Mouse (Mus musculus) heart, embryonic 11.5 days (tissue): ENCODE measurements at regions not wholly inside any gene's neighbourhood (a gene's known extent, or its start where the extent isn't known, plus 50 kb on each side); places are given as distances from the start of the nearest gene placed in this dataset.

Experiments
- ATAC-seq: fragments of 200-750 bp; cut with Nextera tagmentation; replicated peaks from 2 replicates; pipeline ENCODE4 v1.8.0; 2017; ENCODE audit warnings: moderate library complexity; ENCODE audit not compliant: insufficient number of reproducible peaks, low FRiP score, low TSS enrichment
- H3K27ac ChIP-seq: fragments of 300-500 bp; sonication (generic); 2 replicates; pipeline ENCODE4 v1.5.1; 2014; ENCODE audit warnings: mild to moderate bottlenecking, low read depth, low read length
- H3K27me3 ChIP-seq: fragments of 300-500 bp; sonication (generic); 2 replicates; pipeline ENCODE4 v1.6.1; 2014; ENCODE audit warnings: mild to moderate bottlenecking, low read length, mixed read lengths; ENCODE audit not compliant: control insufficient read depth, insufficient read depth
- H3K36me3 ChIP-seq: fragments of 300-500 bp; sonication (generic); 2 replicates; pipeline ENCODE4 v1.6.1; 2014; ENCODE audit warnings: mild to moderate bottlenecking, low read length, moderate library complexity, mixed read lengths; ENCODE audit not compliant: control insufficient read depth, insufficient read depth
- H3K4me1 ChIP-seq: fragments of 300-500 bp; sonication (generic); 2 replicates; pipeline ENCODE4 v1.6.1; 2014; ENCODE audit warnings: low read length; ENCODE audit not compliant: control insufficient read depth, insufficient read depth
- H3K4me2 ChIP-seq: fragments of 300-500 bp; sonication (generic); 2 replicates; pipeline ENCODE4 v1.6.1; 2014; ENCODE audit warnings: mild to moderate bottlenecking, moderate library complexity
- H3K4me3 ChIP-seq: fragments of 300-500 bp; sonication (generic); 2 replicates; pipeline ENCODE4 v1.5.1; 2014; ENCODE audit warnings: low read depth, low read length
- H3K9ac ChIP-seq: fragments of 300-500 bp; sonication (generic); 2 replicates; pipeline ENCODE4 v1.6.1; 2014; ENCODE audit warnings: mild to moderate bottlenecking, low read depth, low read length, moderate library complexity
- H3K9me3 ChIP-seq: fragments of 300-500 bp; sonication (generic); replicated peaks from 2 replicates; pipeline ENCODE4 v1.6.1; 2016; ENCODE audit warnings: low read length; ENCODE audit not compliant: control insufficient read depth
- WGBS: fragments of 180-500 bp; shearing (Covaris S2); extraction: QIAGEN DNeasy Blood & Tissue Kit; methylation state at CpG from one replicate; pipeline ENCODE4 v1.1.7; 2014; ENCODE audit not compliant: insufficient replicate concordance; 5-methylcytosine and 5-hydroxymethylcytosine counted together

DNA sequence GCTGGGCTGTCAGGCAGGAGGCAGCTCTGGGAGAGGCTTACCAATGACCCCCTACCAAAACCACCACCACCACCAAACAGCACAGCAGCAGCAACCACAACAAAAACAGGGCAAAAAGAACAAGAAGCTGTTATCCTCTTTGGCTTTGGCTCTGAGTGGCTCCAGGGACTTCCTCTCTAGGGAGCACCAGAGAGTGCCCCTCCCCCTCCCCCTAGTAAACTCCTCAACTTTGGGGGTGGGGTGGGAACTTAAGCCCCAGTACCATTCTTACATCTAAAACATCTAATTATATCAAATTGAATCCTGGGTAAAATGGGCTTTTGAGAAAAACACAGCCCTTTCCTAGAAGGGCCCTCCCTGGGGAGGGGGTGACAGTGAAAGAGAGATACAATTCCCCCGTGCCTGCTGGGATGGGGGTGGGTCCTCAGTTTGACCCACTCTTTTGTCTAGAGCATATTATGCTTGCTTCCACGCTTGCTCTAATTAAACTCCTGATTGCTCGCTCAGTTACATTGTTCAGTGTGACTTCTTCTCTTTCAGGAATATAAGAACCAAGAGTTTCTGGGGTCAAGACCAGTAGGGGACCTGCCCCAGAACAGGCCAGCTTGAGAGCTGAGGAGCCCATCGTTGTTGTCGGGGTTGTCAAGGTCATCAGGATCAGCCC lies 443.4 kb downstream of the Fam19a5 start:
- Histone ChIP-seq H3K9me3 (no peaks in the 10 kb centered on the region), H3K36me3 (no peaks in the 10 kb centered on the region), H3K4me1 (0 out of 2 replicates have a peak, but pooled peaks cover 6% of the 10 kb centered on the region), H3K4me2 (no peak overlapping the region), H3K27ac (no peak overlapping the region), H3K27me3 (no peaks in the 10 kb centered on the region), H3K9ac (no peak overlapping the region), H3K4me3 (no peak overlapping the region)
- ATAC-seq = no peak
- 33% methylated on average over 5 of the region's 5 CpGs for WGBS

DNA sequence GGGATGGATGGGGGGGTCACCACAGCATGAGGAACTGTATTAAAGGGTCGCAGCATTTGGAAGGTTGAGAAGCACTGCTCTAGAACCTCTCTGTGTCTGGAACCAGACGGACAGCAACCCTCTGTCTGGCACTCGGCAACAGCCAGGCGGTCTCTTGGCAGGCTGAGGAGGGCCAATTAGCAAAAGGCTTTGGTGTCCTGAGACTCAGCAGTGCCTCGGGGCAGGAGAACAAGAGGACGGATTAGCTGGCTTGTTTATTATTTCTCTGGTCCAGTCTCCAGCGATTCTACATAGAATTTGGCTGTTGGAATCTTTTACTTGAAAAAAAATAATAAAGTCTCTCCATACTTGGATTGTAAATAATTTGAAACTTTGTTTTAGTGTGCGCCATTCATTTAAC lies 450.4 kb downstream of the Fam19a5 start:
- WGBS = 66% methylated on average over 8 of the region's 8 CpGs
- H3K4me1 ChIP-seq = no peaks in the 10 kb centered on the region
- H3K36me3 ChIP-seq = no peaks in the 10 kb centered on the region
- no peaks in the 10 kb centered on the region; the same call in 1 of the 2 replicates for H3K27me3 ChIP-seq
- H3K4me3 ChIP-seq = no peak overlapping the region
- no peak overlapping the region for H3K4me2 ChIP-seq
- no peak for ATAC-seq
- no peak overlapping the region for H3K9ac ChIP-seq
- no peak overlapping the region for H3K27ac ChIP-seq
- H3K9me3 ChIP-seq = no peaks in the 10 kb centered on the region

DNA sequence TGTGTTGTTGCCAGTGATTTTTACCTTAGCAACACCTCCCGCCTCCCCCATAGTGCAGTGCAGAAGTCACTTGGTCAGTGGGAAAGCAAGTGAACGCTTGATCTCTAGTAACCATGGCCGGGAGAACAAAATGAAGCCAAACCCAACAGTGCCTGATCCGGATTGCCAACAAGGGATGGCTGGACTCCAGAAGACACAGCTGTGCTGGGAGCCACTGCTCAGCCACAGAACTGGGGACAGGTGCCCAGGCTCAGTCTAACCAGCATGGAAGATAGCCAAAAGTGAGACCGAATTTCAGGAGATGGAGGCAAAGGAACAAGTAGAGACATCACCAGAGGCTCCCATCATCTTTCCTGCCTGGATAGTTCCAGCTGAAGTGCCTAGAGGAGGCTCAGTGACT lies 473.0 kb downstream of the Fam19a5 start:
- Histone ChIP-seq H3K9ac (no peak overlapping the region), H3K36me3 (no peaks in the 10 kb centered on the region), H3K4me3 (no peak overlapping the region), H3K27ac (no peak overlapping the region), H3K27me3 (0 out of 2 replicates have a peak, but pooled peaks cover 3% of the 10 kb centered on the region), H3K4me1 (no peaks in the 10 kb centered on the region), H3K9me3 (0 out of 2 replicates have a peak, but pooled peaks cover 3% of the 10 kb centered on the region), H3K4me2 (no peak overlapping the region)
- WGBS = 85% methylated on average over 5 of the region's 5 CpGs
- no peak for ATAC-seq

DNA sequence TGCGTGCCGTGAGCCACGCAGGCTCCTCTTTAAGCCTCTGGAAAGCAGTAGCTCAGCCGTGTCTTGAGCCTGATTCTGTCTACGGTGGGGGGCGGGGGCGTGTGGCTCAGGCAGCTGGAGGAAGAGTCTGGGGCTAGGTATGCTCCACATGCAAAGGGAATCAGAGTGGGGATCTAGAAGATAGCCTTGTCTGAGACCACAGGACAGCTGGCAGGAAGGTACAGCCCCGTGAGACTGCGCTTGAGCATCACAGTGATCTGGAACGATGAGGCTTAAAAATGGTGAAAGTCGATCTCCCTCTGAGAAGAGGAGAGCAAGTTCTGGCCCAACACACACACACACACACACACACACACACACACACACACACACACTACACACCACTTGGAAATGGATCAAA lies 488.7 kb downstream of the Fam19a5 start:
- Histone ChIP-seq H3K27me3 (peaks cover 27% of the 10 kb centered on the region), H3K36me3 (no peaks in the 10 kb centered on the region), H3K4me2 (no peak overlapping the region), H3K9me3 (no peaks in the 10 kb centered on the region), H3K4me1 (no peaks in the 10 kb centered on the region), H3K4me3 (no peak overlapping the region), H3K27ac (no peak overlapping the region), H3K9ac (no peak overlapping the region)
- WGBS = 85% methylated on average over 11 of the region's 11 CpGs
- no peak for ATAC-seq

DNA sequence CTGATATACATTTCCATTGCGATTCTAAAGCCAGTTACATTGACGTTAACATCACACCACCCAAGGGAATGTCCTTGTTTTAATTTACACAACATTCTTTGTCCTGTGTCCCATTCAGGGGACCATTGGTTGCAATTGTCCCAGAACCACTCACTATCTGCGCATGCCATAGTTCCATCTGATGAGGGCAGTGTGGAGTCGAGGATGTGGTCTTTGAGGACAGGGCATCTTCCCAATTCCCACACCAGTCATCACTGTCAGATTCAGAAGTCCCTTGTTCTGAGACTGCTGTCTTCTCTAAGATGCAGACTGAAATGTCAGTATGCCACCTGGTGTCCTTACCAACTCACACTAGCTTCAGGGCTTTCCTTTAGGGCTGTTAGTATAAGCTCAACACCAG lies 489.6 kb downstream of the Fam19a5 start:
- Histone ChIP-seq H3K9me3 (no peaks in the 10 kb centered on the region), H3K36me3 (no peaks in the 10 kb centered on the region), H3K9ac (no peak overlapping the region), H3K27me3 (peaks cover 24% of the 10 kb centered on the region), H3K4me3 (no peak overlapping the region), H3K4me1 (no peaks in the 10 kb centered on the region), H3K27ac (no peak overlapping the region), H3K4me2 (no peak overlapping the region)
- no peak for ATAC-seq
- 70% methylated on average over 4 of the region's 4 CpGs for WGBS

DNA sequence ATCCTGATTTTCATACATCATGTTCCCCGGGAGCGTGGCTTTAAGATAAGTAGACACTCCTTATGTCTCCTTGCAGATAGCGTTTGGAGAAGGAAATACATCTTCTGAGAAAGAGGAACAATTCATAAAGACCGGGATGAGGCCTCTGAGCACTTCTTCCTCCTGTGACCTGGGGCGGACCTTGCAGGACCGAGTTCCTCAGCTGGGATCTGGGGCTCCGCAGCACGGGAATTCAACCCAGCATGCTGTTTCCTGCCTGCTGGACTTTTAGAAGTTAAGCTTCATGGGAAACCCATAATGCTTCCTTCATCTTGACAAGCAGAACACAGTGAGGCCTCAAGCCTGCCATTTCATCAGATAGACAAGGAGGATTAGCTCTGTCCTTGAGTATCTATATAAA lies 491.4 kb downstream of the Fam19a5 start:
- Histone ChIP-seq H3K27ac (no peak overlapping the region), H3K4me1 (no peaks in the 10 kb centered on the region), H3K4me3 (no peak overlapping the region), H3K27me3 (peaks cover 14% of the 10 kb centered on the region), H3K4me2 (no peak overlapping the region), H3K36me3 (no peaks in the 10 kb centered on the region), H3K9me3 (no peaks in the 10 kb centered on the region), H3K9ac (no peak overlapping the region)
- WGBS = 65% methylated on average over 8 of the region's 8 CpGs
- no peak for ATAC-seq

DNA sequence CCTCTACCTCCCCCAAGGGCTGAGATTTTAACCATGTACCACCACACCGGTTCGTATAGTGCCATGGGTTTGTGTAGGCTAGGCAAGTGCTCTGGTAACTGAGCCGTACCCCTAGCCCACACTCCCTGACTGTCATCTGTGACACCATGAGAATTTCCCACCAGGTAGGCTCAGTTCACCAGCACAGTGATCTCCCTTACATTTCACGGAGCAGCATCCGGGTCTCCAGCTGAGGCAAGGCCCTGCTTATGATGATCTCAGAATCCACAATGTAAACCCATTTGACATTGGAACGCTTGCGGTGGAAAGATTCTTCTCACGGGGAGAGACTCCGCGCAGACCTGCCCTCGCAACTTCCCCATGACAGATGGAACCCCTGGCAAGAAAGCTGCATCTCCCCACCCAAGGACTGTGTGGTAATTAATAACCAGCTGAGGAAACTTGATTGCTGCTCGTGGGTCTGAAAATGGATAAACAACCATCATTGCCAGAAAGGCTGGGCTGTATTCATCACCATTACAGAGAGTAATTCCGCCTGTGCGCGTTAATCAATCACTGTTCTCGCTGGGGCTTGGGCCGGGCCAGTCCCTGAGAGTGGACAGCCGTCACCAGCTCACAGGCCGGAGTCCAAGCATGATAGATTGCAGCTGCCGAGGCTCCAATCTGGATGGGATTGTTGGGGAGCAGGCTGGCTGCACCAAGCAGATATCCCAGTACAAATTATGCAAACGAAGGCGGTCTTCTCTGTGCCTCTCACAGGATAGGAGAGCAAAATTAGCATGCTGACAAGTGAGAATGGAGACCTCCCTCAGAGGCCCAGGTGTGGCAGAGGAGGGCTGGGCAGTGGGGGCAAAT lies 492.3 kb downstream of the Fam19a5 start:
- 59% methylated on average over 22 of the region's 22 CpGs for WGBS
- Histone ChIP-seq H3K9me3 (no peaks in the 10 kb centered on the region), H3K27me3 (peaks cover 12% of the 10 kb centered on the region)

DNA sequence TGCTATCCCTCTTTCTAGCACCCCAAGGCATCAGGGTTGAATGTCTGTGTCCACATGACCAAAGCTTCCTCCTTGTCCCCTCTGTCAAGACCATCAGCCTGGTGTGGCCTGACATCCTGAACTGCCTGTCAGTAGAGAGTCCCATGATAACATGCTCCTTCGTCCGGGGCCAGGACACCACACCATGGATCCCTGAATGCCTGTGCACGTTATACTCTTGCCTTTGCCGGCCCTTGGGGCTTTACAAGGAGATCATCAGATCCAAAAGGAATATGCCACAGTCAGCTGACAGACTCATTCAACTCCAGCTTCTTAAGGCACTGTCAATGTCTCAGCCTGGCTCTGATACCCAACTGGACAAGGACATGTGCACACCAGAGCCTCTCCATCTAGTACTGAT lies 493.5 kb downstream of the Fam19a5 start:
- no peak for ATAC-seq
- no peaks in the 10 kb centered on the region for H3K9me3 ChIP-seq

More for the DNA sequence above, 492.3 kb downstream of the Fam19a5 start:
- no peaks in the 10 kb centered on the region for H3K4me1 ChIP-seq
- no peak overlapping the region for H3K9ac ChIP-seq
- no peak overlapping the region for H3K4me2 ChIP-seq
- no peak for ATAC-seq
- H3K4me3 ChIP-seq = no peak overlapping the region
- no peak overlapping the region for H3K27ac ChIP-seq
- H3K36me3 ChIP-seq = no peaks in the 10 kb centered on the region

More for the DNA sequence above, 493.5 kb downstream of the Fam19a5 start:
- no peaks in the 10 kb centered on the region for H3K4me1 ChIP-seq
- 83% methylated on average over 4 of the region's 4 CpGs for WGBS
- H3K36me3 ChIP-seq = no peaks in the 10 kb centered on the region
- no peak overlapping the region for H3K4me2 ChIP-seq
- H3K4me3 ChIP-seq = no peak overlapping the region
- H3K9ac ChIP-seq = no peak overlapping the region
- H3K27me3 ChIP-seq = peaks cover 9% of the 10 kb centered on the region
- H3K27ac ChIP-seq = no peak overlapping the region
